Mouse (Mus musculus) E14TG2a.4 (cell line): ENCODE results near the gene Pakap.

Experiments
- CTCF ChIP-seq: conservative IDR thresholded peaks from 2 replicates; pipeline ENCODE4 v1.5.1; 2014; ENCODE audit warnings: low read length
- NANOG ChIP-seq: IDR thresholded peaks from 2 replicates; pipeline ENCODE4 v1.6.1; 2014; ENCODE audit warnings: borderline replicate concordance, low read length, mixed read lengths

GRCm38 (mm10) chr4:57640222-57640621 lies 72.2 kb downstream of the Pakap start:
- TF ChIP-seq CTCF (no peak), NANOG (no peak)
